Mouse (Mus musculus) kidney, adult 2 months (tissue): ENCODE results near the gene Zmym6.

Source experiments
- CTCF ChIP-seq: fragments of 200-500 bp; conservative IDR thresholded peaks from 2 replicates; pipeline ENCODE4 v1.5.1; 2011; ENCODE audit warnings: low read depth, mild to moderate bottlenecking, control low read depth, low read length, moderate library complexity, mixed read lengths; ENCODE audit not compliant: insufficient read depth, insufficient read length
- POLR2A ChIP-seq: fragments of 200-500 bp; IDR thresholded peaks from one replicate; pipeline ENCODE4 v1.6.1; 2011; ENCODE audit warnings: low read depth, low read length, control low read depth

DNA sequence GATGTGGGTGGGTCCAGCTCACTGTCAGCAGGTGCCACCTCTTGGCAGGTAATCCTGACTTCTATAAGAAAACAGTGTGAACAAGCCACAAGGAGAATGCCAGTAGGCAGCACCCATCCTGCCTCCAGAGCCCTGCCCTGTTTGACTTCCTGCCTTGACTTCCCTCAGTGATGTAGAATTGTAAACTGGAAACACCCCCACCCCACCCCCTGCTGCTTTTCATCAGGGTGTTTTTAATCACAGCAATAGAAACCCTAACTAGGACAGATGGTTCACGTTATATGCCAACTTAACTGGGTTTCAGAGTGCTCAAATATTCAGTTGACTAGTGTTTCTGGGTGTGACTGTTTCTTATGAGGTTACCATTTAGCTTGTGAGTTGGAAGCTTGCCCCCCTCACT, 76.2 kb downstream of the Zmym6 start:
- TF ChIP-seq CTCF = no peak
- TF ChIP-seq POLR2A = no peak
